Mouse (Mus musculus) bone marrow, adult 2 months (tissue): ENCODE data around the gene Smurf2.

Experiments
- CTCF ChIP-seq: fragments of 200-500 bp; IDR thresholded peaks from 2 replicates; pipeline ENCODE4 v1.5.1; 2011; ENCODE audit warnings: low read length, control low read depth; ENCODE audit not compliant: control insufficient read depth, insufficient read depth
- POLR2A ChIP-seq: fragments of 200-500 bp; IDR thresholded peaks from 2 replicates; pipeline ENCODE4 v1.6.1; 2011; ENCODE audit warnings: low read depth, mild to moderate bottlenecking, control low read depth, low read length, borderline replicate concordance; ENCODE audit not compliant: control insufficient read depth

GRCm38 (mm10) chr11:106918901-106919300 lies 1.6 kb downstream of the Smurf2 start:
- TF ChIP-seq POLR2A: no peak
- TF ChIP-seq CTCF: no peak
